ENCODE assay signal across 9 mouse cellular contexts in the genomic region with DNA sequence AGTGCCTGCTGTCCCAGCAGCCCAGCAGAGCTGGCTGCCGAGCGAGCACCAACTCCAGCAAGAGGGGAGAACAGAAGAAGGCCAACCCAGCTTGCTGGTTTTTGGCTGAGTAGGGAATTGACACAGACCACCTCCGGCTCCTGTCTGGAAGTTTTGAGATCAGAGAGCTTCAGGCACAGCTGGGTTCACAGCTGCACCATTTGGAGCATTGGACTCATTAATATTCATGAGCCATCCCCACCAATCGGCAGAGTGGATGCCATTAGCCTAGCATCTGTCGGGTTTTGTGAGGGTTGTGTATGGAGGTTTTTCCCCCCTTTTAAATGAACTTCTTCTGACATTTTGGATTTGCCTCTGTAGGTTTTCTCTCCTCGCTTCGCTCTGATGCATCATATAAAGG. TPM values are rescaled to one million over a fixed set of nuclear protein-coding genes. Genes with fewer than 3 reads are reported as not detected.
DNase-seq lines count a peak whose midpoint lies in the region; ATAC-seq and TF ChIP-seq lines count a peak whose summit lies in the region.
"Had no signal": no experiment of that assay in that cellular context is flagged by ENCODE, and none has a peak within 500 bp of the region (broad histone marks: within the 10 kb centered on the region; RNA-seq: fewer than 3 reads in every experiment).

No protein-coding gene starts in this region.

- no peak overlapping the region for H3K9ac ChIP-seq in embryonic facial prominence, embryonic 15.5 days
- H3K9ac ChIP-seq in limb, embryonic 15.5 days = no peak overlapping the region
- H3K9ac ChIP-seq in stomach, postnatal 0 days (ENCODE audit: low read length) = no peak overlapping the region
- H3K9ac ChIP-seq: heart, embryonic 15.5 days had no signal

- no peaks in the 10 kb centered on the region for H3K9me3 ChIP-seq in embryonic facial prominence, embryonic 15.5 days (replicated peaks)
- H3K9me3 ChIP-seq in limb, embryonic 15.5 days = no peaks in the 10 kb centered on the region
- H3K9me3 ChIP-seq in stomach, postnatal 0 days (ENCODE audit: control insufficient read depth, low read length) = no peaks in the 10 kb centered on the region
- H3K9me3 ChIP-seq: heart, embryonic 15.5 days had no signal

- TF ChIP-seq EP300 in stomach, postnatal 0 days (optimal IDR thresholded peaks at IDR 0.05) = no peak

- no peak overlapping the region for H3K4me2 ChIP-seq in embryonic facial prominence, embryonic 15.5 days (replicated peaks)
- H3K4me2 ChIP-seq in limb, embryonic 15.5 days = no peak overlapping the region
- H3K4me2 ChIP-seq in stomach, postnatal 0 days (replicated peaks; ENCODE audit: low read depth) = no peak overlapping the region
- H3K4me2 ChIP-seq: heart, embryonic 15.5 days had no signal

- peaks cover 28% of the 10 kb centered on the region for H3K4me1 ChIP-seq in embryonic facial prominence, embryonic 15.5 days
- H3K4me1 ChIP-seq in limb, embryonic 15.5 days = peaks cover 3% of the 10 kb centered on the region; the same call in 1 of the 2 replicates
- H3K4me1 ChIP-seq in stomach, postnatal 0 days (replicated peaks; ENCODE audit: control insufficient read depth, insufficient read depth) = no peaks in the 10 kb centered on the region

- no peak for TF ChIP-seq CTCF in stomach, postnatal 0 days (IDR thresholded peaks at IDR 0.05; ENCODE audit: low read depth)

- H3K4me3 ChIP-seq in embryonic facial prominence, embryonic 15.5 days (replicated peaks) = no peak overlapping the region
- H3K4me3 ChIP-seq in limb, embryonic 15.5 days = no peak overlapping the region
- no peak overlapping the region for H3K4me3 ChIP-seq in stomach, postnatal 0 days (ENCODE audit: low read depth, low read length)
- H3K4me3 ChIP-seq: heart, embryonic 15.5 days had no signal

- peak; percentile 24 for DNase-seq in right cerebral cortex, adult 18-20 months
- no peak for DNase-seq in right cerebral cortex, postnatal 14 days
- no peak for DNase-seq in stomach, postnatal 0 days (ENCODE audit: low spot score)
- no peak for DNase-seq in frontal cortex, postnatal 36 days (ENCODE audit: low spot score in 2 of 2)
- no peak for DNase-seq in ovary, adult 18-20 months (ENCODE audit: low spot score)

- ATAC-seq in embryonic facial prominence, embryonic 15.5 days (ENCODE audit: insufficient number of reproducible peaks, low FRiP score, low TSS enrichment, low read depth) = no peak
- no peak for ATAC-seq in limb, embryonic 15.5 days (ENCODE audit: insufficient number of reproducible peaks, low FRiP score, low TSS enrichment, low read depth)
- ATAC-seq in stomach, postnatal 0 days (ENCODE audit: low FRiP score, low TSS enrichment) = no peak
- no peak for ATAC-seq in megakaryocyte-erythroid progenitor cell, adult 5-6 weeks (replicated peaks; ENCODE audit: low FRiP score, low TSS enrichment, poor library complexity, severe bottlenecking)

- peaks cover 35% of the 10 kb centered on the region for H3K36me3 ChIP-seq in embryonic facial prominence, embryonic 15.5 days
- peaks cover 45% of the 10 kb centered on the region for H3K36me3 ChIP-seq in limb, embryonic 15.5 days
- H3K36me3 ChIP-seq in stomach, postnatal 0 days (ENCODE audit: control insufficient read depth, insufficient read depth, low read length) = peaks cover 11% of the 10 kb centered on the region; the same call in 1 of the 2 replicates

- no peaks in the 10 kb centered on the region for H3K27me3 ChIP-seq in embryonic facial prominence, embryonic 15.5 days
- H3K27me3 ChIP-seq in limb, embryonic 15.5 days = no peaks in the 10 kb centered on the region
- no peaks in the 10 kb centered on the region for H3K27me3 ChIP-seq in stomach, postnatal 0 days (ENCODE audit: control insufficient read depth, insufficient read depth, low read length)
- H3K27me3 ChIP-seq: heart, embryonic 15.5 days had no signal

- 0 out of 2 replicates have a peak overlapping the region, but pooled peaks have one; percentile 22 for H3K27ac ChIP-seq in embryonic facial prominence, embryonic 15.5 days (replicated peaks)
- 0 out of 2 replicates have a peak overlapping the region, but pooled peaks have one; percentile 2 for H3K27ac ChIP-seq in limb, embryonic 15.5 days
- H3K27ac ChIP-seq in stomach, postnatal 0 days (replicated peaks) = peak overlapping the region; percentile 59

- 48% methylated on average over 7 of the region's 7 CpGs for WGBS in embryonic facial prominence, embryonic 15.5 days
- WGBS in limb, embryonic 15.5 days = 46% methylated on average over 7 of the region's 7 CpGs
- WGBS in stomach, postnatal 0 days = 70% methylated on average over 7 of the region's 7 CpGs

RNA-seq across cellular contexts. Expression of gene Snx11, which starts 10.3 kb away (rescaled TPM):
- 22.4 and 23.8 TPM in 2 replicates for polyA plus RNA-seq in embryonic facial prominence, embryonic 15.5 days (2015; fragmentation: Nextera tagmentation; extraction: Ambion mirVana)
- polyA plus RNA-seq in limb, embryonic 15.5 days (2015; fragmentation: Nextera tagmentation; extraction: Ambion mirVana) = 20.9 and 22.1 TPM in 2 replicates
- 17.6 and 17.8 TPM in 2 replicates for polyA plus RNA-seq in stomach, postnatal 0 days (2015; fragmentation: Nextera tagmentation; extraction: Ambion mirVana)
- 13.4 and 26.0 TPM in 2 replicates for total RNA-seq in megakaryocyte-erythroid progenitor cell, adult 5-6 weeks (2014; fragmentation: Nextera tagmentation)
- total RNA-seq in megakaryocyte-erythroid progenitor cell, adult 5-6 weeks (2017) = 7.4 and 9.7 TPM in 2 replicates

RNA-seq across cellular contexts. Expression of gene Cbx1, which starts 21.8 kb away (rescaled TPM):
- 93.4 and 102 TPM in 2 replicates for polyA plus RNA-seq in embryonic facial prominence, embryonic 15.5 days (2015; fragmentation: Nextera tagmentation; extraction: Ambion mirVana)
- 89.3 and 101 TPM in 2 replicates for polyA plus RNA-seq in limb, embryonic 15.5 days (2015; fragmentation: Nextera tagmentation; extraction: Ambion mirVana)
- 30.5 and 38.7 TPM in 2 replicates for polyA plus RNA-seq in stomach, postnatal 0 days (2015; fragmentation: Nextera tagmentation; extraction: Ambion mirVana)
- total RNA-seq in megakaryocyte-erythroid progenitor cell, adult 5-6 weeks (2014; fragmentation: Nextera tagmentation) = 91.7 and 97.1 TPM in 2 replicates
- 120 and 130 TPM in 2 replicates for total RNA-seq in megakaryocyte-erythroid progenitor cell, adult 5-6 weeks (2017)

Comparison
In these comparisons a context has a peak if more than half of its experiments do, and no peak if none do; other contexts are left out.
1. H3K27ac ChIP-seq: peak in every context shown above with its lines; median percentile 59 in stomach, postnatal 0 days; 22 in embryonic facial prominence, embryonic 15.5 days; 2 in limb, embryonic 15.5 days.